Mouse (Mus musculus): ENCODE measurements around the gene Cysrt1.
A peak's percentile ranks its signal among the peaks of the same experiment; 100 is the strongest.

The Cysrt1 gene

DNA sequence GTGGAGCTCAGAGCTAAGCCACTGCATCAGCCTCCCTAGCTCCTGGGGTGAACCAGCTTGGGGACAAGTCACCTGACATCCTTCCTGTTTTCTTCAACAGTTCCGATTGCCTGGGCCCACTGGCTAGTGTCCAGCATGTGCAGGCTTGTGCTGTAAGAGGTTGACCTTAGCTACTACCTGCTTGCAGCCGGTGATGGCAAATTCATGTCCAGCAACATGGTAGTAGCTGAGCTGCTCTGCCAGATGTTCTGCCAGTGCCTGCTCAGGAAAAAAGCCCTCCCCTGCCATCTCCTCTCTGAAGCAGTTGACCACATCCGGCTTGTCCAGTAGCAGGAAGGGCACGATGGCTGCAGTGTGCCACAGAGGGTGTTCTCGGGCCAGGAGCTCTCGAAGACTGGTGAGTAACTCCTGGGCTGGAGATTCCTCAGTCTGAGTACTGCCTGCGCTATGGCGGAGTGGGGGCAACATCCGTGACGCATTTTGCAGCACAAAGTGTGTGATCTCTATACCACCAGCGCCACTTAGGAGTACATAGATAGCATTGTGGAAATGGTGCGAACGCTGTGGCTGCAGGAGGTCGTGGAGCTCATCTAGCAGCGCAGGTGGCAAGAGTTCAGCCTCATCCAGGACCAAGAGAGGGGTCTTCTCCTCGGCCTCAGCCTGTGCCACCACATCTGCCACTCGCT, 47.6 kb downstream of the Cysrt1 start:
- Histone ChIP-seq H3K27me3 (ENCODE audit: control insufficient read depth, insufficient read depth, low read length, poor library complexity, severe bottlenecking) (no peaks in the 10 kb centered on the region), H3K36me3 (ENCODE audit: control insufficient read depth, insufficient read depth, low read length, poor library complexity, severe bottlenecking) (no peaks in the 10 kb centered on the region; the same call in none of the 2 replicates)
- peak; percentile 51 for DNase-seq (ENCODE audit: low read depth, low spot score)

DNA sequence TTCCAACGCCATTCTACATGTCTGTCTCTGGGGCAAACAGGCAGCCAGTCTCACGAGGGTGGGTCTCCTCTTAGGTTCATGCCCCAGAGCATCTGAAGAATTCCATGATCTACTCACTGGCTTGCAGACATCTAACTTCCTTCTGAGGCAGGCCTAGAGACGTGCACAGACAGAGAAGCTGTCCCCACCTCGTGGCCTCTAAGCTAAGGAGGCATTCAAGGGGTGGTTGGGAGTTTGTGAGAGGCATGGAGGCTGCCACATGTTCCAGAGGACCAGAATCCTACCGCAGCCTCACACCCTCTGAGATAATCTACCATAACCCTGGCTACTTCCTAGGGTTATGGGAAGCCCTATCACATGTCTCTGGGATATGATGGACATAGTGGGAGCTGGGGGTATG, 48.2 kb downstream of the Cysrt1 start:
- peak; percentile 27 for DNase-seq (ENCODE audit: low read depth, low spot score)
- Histone ChIP-seq H3K36me3 (ENCODE audit: control insufficient read depth, insufficient read depth, low read length, poor library complexity, severe bottlenecking) (no peaks in the 10 kb centered on the region; the same call in none of the 2 replicates), H3K27me3 (ENCODE audit: control insufficient read depth, insufficient read depth, low read length, poor library complexity, severe bottlenecking) (no peaks in the 10 kb centered on the region)

DNA sequence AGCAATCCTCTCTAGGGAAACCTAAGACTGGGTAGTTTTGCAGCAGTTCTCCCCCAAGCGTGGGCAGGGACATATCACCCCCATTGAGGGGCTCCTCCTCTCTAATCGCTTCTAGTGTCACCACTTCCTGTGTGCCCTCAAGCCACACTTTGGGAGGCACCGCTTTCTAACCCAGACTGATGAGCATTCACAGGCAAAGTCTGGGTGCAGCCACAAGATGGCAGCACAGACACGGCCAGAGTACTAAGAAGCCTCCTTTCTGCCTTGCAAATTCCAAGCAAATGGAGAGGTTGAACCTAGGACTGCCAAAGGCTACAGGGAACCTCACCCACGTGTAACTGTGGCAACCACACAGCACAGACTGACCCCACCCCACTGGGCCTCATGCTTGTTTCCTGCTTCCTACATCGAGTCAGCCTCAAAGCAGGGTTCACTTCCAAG, 48.9 kb downstream of the Cysrt1 start:
- Histone ChIP-seq H3K27me3 (ENCODE audit: control insufficient read depth, insufficient read depth, low read length, poor library complexity, severe bottlenecking) (no peaks in the 10 kb centered on the region), H3K36me3 (ENCODE audit: control insufficient read depth, insufficient read depth, low read length, poor library complexity, severe bottlenecking) (no peaks in the 10 kb centered on the region; the same call in none of the 2 replicates)
- peak; percentile 90 for DNase-seq (ENCODE audit: low read depth, low spot score)
